Mouse (Mus musculus) mouse trophoblast stem cell (cell line): Measurements from ENCODE around the gene Gpr139.

ENCODE experiments used
- in situ Hi-C, 2 experiments: fragments of 300-500 bp; cut with MseI, MboI; formaldehyde crosslinking; loops; 2 replicates in 1 of 2; 3 replicates in 1 of 2; pipeline ENCODE4 v1.15.1; 2025

Gpr139 gene

DNA sequence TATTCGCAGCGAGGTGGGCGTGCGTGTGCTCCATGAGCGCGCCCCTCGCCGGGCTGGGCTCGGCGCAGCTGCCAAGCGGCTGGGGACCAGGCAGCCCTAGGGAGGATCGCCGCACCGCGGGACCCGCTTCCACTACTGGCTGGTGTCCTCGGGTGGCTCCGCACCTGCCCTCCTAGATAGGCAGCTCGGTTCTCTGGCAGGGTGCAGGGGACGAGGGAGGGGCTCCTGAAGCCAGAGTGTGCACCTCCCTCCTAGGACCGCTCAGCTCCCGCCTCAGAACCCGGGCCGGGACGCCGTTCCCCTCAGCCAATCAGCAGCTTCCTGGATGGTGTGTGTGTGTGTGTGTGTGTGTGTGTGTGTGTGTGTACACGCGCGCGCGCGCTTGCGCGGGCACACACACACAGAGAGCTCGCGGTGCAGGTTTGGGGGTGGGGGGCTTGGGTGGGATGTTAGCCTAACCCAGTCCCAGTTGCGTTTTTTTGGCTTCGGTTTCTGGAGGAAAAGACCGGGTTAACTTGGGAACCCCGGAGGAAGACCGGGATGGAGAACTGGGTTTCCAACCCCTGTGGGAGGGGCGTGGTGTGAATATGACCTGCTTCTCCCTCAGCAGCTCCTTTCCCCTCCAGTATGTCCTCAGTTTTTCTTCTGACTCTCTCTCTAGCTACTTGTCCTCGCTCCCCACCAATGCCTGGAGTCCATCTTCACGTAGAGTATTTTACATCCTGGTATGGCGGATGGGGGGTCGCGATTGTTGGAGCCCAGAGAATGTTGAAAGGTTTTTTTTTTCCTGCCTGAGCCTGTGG, at the start of gene Gpr139:
Gpr139 (minus strand) TSS at position 263 of the 803 bp plus-strand sequence.
- in situ Hi-C loops, result no loop called here

DNA sequence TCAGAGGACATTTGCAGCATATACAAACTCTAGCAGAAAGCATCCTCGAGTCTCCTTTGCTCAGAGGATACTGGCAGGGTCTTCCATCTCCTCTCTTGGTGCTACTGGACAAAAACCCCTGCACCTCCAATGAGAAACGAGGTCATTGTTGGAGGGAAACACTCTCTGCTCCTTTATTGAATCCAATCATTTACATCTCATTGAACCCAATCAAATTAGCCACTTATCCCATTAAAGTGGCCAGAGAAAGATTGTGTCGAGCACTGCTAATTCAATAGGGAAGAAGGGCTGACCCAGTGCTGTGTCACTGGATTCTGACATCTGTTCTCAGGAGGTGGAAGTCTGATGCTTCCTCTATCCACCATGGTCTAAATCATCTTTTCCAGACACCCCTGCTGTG, 46.6 kb upstream of the Gpr139 start:
- in situ Hi-C loops, result no loop called here

DNA sequence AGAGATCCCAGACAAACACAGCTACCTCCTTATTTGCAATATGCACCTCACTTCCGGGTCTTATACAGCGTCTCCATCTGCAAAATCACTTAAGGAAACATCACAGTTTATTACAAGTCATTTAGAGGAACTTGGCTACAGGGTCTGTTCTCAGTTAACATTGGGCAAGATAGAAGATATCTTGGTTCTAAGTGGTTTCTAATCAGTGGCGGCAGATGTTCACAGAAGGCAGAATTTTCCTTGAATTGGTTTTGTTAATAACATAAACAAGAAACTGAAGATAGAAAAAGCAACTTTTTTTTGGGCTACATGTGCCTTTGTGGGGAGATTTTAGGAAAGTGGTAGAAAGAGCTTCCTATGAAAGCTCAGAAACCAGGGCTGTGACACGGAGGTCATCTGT, 38.3 kb upstream of the Gpr139 start:
- in situ Hi-C loops, result no loop called here

DNA sequence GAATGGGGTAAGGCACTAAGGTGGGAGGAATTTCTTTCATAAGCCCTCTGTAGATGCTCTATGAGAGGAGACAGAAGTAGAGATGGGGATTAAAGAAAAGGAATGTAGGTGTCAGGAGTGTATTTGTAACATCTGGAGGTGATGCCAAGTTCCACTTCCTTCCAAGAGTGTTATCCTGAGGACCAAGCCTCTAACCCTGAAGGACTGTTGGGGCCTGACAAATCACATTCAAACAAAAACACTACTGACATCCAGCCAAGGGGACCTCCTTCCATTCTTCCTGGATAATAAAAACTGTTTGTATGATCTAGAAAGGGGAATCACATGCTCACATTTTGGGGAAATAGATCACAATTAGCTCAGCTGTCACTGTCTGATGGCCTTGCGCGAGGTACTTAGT, 34.7 kb upstream of the Gpr139 start:
- in situ Hi-C loops, result no loop called here

DNA sequence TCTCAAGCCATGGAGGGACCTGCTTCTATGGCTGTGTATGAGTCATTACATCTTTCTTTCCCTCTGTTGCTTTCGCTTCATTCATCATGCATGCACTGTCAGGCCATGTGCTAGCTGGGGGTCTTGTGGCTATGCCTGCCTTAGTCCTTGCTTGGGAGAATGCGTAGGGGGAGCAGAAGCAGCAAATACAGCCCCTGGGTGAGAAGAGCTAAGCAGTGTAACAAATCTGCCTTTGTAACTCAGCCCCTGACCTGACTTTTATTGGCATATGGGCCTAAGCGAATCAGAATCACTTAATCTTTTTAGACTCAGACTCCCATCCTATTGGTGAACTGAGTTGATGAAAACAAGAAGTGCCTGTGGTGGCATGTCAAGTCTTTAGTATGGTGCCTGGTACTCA, 22.8 kb upstream of the Gpr139 start:
- in situ Hi-C loops, result no loop called here

DNA sequence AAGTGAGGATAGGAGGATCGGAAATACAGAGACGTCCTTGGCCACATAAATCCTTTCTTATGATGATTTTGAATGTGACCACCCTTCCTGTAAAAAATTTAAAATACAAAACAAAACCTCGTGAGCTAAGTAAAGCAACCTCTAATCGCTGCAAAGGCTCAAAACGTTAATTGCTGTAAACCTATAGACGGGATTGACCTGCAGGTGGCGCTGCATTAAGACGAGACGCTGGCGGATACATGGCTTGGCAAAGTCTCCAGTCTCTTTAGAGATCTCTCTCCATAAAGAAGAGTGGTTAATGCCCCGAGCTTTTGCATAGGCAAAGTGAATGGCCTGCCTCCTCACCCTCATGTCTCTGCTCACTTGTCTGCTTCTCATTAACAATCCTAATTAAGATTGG, 2.0 kb upstream of the Gpr139 start:
- in situ Hi-C loops, result no loop called here

DNA sequence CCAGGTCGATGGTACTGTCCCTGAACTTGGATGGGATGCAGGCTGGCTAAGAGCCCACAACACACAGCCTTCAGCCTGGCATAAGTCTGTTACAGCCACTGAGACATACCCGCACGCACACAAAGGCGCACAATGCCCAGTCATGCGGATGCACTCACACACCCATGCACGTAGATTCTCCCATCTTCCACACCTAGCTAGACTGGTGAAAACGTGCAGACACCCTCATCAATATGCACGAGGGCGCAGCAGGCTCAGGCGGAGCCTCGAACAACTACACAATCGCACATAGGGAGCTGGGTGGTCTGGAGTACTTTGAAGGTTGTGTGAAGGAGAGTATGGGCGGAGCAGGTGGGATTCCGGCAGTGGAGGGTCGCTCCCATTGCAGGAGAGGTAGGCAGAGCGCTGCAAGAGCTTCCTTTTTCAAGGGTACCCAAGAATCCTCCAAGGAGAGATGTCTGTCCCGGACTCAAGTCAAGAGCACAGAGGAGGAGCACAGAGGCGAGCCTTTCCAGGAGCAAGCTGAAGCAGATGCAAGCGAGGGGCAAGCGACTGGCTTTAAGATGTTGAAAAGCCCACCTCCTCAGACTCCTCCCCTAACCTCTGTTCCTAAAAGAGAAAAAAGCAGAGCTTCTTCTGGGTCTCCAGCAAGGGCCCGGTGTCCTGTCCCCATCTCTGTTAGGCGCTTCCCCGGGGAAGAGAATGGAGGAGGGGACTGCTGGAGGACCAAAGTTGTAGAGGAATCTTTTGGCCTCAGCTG, 958 bp upstream of the Gpr139 start:
- in situ Hi-C loops, result no loop called here

DNA sequence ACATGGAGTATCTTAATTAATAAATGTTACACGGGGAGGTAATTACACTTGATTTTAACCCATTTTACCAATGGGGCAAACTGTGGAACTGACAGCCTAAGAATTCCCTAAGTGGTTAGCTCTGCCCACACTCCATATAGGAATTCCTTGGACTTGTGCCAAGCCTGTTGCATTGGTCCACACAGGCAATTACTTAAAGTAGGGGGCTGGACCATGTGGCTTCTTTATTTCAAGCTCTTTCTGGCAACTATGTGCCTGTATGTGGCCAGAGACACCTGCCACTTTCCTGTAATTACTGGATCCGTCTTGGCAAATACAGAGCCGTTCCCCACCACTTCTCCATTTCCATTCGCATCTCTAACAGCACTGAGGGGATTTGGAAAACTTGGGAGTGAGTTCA, 3.4 kb downstream of the Gpr139 start:
- in situ Hi-C loops, result no loop called here

DNA sequence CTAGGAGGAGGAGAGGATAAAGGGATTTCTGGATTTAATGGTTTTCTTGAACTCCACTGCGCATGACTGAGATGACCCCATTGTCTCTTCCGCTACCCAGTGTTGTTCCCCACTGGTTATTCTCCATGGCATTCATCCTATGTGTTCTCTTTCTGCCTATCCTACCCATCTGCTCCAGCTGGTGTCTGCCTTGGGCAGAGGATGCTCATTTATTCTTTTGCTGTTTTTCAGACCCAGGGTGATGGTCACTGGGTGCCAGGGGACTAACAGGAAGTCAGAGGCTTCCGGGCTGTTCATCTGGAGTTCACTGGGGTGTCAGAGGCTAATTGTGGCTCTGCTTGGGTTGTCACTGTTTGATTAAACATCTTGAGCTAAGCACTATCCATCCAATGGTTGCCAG, 24.4 kb downstream of the Gpr139 start:
- in situ Hi-C loops, result no loop called here

DNA sequence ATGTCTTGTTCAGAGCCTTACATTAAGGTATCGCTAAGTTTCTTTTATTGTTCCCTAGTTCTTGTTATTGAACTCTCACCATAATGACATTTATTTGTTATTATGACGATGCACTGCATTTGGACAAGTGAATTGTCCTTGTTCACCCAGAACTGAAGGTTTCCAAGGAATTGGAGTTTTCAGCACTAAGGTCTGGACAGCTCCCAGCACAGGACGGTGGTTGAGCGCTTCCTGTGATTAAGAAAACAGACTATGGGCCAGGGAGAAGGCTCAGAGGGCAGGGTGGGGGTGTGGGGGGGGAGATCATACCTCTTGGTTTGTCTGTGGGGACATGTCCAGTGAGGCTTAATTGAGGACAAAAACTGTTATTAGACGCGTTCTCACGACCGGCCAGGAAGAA, 72.6 kb downstream of the Gpr139 start:
- in situ Hi-C loops, result no loop called here

DNA sequence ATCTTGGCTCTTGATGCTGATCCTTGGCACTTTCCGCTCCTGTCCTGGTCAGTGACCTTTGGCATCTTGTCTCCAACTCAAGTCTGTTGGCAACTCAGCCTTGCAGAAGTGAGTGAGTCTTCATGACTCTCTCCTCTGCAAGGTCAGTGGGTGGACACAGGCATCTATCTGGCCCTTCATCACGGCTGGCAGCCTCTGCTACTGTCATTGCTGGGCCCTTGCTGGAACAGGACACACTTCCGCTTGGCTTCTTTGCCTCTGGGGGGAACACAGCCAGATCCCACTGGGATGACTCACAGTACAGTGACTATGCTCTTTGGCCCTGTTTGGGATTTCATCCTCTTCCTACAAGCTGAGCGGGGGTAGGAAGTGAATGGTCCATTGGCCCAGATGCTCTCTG, 78.5 kb downstream of the Gpr139 start:
- in situ Hi-C loops, result no loop called here

DNA sequence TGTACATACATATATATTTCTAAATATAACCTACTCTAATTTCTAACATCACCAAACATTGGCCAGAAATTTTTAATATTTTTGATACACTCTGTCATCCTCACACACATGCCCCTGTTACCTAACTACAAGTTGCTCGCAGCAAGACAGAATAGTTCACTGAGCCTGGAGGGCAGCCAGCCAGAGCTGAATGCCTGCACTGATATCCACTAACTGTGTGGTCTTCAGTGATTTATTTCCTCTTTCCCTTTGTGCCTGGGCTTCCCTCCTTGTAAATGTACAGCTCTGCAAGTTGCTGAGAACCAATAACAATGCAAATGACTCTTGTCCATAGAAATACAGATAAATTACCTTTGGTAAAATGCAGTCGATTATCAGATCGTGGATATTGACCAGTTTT, 87.8 kb downstream of the Gpr139 start:
- in situ Hi-C loops, result no loop called here
